Mouse (Mus musculus): Measurements from ENCODE around the gene Zfp69. TPM values are rescaled to one million over a fixed set of nuclear protein-coding genes. Genes with fewer than 3 reads are reported as not detected.

Zfp69 gene
- under 1 TPM; 0.38 to 0.48 TPM for total RNA-seq (2021)
- long read RNA-seq, experiment 1: 0 reads
- long read RNA-seq, experiment 2: 0 reads

DNA sequence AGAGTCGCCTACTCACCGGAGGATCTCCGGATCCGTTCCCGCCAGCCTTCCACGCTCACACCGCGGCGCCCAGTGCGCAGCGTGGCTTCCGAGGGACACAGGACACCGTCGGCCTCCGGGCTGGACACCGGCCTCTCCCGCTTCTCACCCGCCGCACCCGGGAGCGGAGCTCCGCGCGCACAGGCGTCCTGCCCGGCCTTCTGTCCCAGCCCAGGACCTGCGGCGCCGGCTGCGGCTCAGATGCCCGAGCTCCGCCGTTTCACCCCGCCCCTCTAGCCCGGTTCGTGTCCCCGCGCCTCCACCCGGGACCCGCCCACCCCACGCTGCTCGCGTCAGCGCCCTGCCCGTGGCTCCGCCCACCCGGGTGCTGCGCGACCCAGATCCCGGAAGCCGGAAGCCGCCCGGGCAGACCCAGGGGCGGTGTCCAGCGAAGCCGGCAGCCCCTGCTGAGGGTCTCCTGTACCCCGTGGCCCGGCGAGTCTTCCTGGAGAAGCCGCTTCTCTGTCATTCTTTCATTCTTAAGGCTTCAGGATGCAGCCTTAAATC is at the start of gene Zfp69:
TSS of gene Zfp69 (minus strand) at position 272 of the 546 bp plus-strand sequence.
- peak; percentile 94 for DNase-seq

GRCm38 (mm10) chr4:121001042-121001441 is 49.5 kb upstream of the Zfp69 start:
- DNase-seq: no peak

DNA sequence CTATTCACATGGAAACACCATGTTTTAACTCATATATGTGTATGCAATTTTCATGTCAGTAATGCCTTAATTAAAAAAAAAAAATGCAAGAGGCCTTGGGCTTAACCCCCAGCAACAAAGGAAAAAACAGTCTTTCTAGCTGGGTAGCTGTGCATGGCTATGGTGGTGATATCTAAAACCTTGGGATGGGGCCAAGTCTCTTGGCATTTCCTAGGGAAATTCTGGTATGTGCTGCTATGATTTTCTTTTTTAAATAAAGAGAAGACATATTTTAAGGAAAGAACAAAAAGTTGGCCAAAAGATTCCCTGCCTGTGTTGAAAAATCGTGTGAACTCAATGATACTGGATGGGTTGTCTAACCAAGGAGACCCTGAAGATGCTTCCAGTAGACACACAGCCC is 44.4 kb upstream of the Zfp69 start:
- DNase-seq: no peak

GRCm38 (mm10) chr4:120993025-120993424 is 41.5 kb upstream of the Zfp69 start:
- DNase-seq: no peak

- DNase-seq: no peak
Observed at GRCm38 (mm10) chr4:120992284-120992683, 40.8 kb upstream of the Zfp69 start.

DNA sequence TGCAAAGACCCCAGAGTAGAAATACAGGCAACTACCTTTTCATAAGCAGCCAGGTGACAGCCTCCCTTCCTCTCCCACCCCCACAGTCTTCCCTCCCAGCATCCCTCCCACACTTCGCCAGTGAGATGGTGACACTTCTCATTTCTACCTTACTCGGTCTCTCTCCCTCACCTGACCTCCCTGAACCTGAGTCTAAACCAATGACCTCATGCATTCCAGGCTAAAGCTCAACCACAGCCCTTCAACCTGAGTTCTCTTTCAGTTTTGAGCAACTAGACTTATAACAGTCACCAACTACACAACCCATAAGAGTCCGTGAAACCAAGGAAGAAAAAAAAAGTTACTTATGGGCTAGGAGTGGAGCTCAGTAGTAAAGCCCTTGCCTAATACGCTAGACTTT is 35.8 kb upstream of the Zfp69 start:
- no peak for DNase-seq

- DNase-seq: no peak
Observed at GRCm38 (mm10) chr4:120986446-120986845, 34.9 kb upstream of the Zfp69 start.

- no peak for DNase-seq
Observed at GRCm38 (mm10) chr4:120978221-120978620, 26.7 kb upstream of the Zfp69 start.

- no peak for DNase-seq
Observed at GRCm38 (mm10) chr4:120975428-120975734, 23.9 kb upstream of the Zfp69 start.

DNA sequence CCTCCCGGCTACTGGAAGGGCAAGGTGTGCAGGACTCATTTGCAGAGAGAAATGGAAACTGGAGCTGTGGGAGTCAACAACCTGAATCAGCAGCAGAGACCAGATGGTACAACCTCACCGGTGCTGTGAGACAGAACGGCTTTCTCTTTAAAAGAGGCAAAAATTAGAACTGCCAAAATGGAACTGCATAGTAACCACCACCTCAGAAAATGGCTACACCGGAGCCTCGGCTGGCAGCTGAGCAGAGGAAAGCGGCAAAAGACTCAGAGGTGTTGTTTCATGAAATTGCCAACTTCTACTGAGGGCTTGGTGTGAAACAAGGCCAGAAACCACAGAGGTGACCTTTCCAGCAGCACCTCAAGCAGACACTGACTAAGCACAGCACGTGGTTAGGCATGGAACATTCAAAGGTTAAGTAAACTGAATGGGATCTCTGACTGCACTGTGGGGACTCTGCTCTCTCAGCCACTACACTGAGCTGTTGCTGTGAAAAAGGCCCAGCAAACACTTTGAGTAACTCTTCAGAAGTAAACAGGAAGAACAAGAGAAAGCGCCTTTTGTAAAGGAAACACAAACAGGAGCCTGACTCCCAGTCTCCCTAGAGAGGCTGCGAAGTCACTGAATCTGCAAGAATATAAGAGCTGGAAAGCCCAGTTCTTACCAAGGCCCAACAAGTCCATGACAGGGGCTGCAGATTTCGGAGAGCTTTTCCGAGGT is 23.4 kb upstream of the Zfp69 start:
- DNase-seq: no peak

- DNase-seq: no peak
Observed at GRCm38 (mm10) chr4:120971842-120972241, 20.3 kb upstream of the Zfp69 start.

- no peak for DNase-seq
Observed at GRCm38 (mm10) chr4:120969382-120970146, 18.1 kb upstream of the Zfp69 start.

- DNase-seq: no peak
Observed at GRCm38 (mm10) chr4:120968486-120968885, 17.0 kb upstream of the Zfp69 start.

DNA sequence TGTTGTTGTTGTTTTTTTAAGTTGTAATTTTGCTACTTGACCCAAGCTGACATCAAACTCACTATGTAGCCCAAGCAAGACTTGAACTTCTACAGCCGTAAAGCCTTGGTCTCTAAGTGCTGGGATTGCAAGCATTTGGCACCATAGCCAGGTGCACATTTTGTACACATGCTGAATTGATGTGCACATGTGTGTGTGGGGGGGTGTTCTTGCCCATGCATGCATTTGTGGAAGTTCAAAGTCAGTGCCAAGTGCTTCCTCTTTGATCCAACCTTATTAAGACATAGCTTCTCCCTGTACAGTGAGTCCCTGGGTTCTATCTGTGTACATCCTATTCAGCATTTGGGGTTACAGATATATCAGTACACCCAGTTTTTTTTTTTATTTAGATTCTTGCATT is 4.1 kb upstream of the Zfp69 start:
- DNase-seq: no peak

- no peak for DNase-seq
Observed at GRCm38 (mm10) chr4:120953667-120954066, 2.2 kb upstream of the Zfp69 start.

- no peak for DNase-seq
Observed at GRCm38 (mm10) chr4:120953038-120953437, 1.5 kb upstream of the Zfp69 start.

DNA sequence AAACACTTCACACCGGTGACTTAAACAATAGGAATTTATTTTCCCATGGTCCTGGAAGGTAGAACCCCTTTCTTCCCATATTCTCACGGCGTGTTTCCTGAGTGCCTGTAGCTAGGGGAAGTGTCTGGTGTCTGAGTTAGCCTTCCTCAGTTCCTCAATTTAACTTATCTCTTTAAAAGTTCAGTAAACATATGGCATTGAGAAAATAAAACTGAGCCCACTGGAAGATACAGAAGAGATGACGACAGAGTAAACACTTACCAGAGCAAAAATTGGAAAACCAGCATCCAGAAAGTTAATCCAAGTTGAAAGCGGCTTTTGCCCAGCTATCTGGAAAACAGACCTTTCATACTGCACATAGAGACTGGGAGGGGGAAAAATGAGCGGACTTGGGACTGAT is 664 bp upstream of the Zfp69 start:
- DNase-seq: no peak

GRCm38 (mm10) chr4:120950763-120951427 is 604 bp downstream of the Zfp69 start:
- no peak for DNase-seq

- DNase-seq: peak; percentile 8
Observed at GRCm38 (mm10) chr4:120948938-120949337, 2.6 kb downstream of the Zfp69 start.

- DNase-seq: no peak
Observed at GRCm38 (mm10) chr4:120935006-120935405, 16.5 kb downstream of the Zfp69 start.

DNA sequence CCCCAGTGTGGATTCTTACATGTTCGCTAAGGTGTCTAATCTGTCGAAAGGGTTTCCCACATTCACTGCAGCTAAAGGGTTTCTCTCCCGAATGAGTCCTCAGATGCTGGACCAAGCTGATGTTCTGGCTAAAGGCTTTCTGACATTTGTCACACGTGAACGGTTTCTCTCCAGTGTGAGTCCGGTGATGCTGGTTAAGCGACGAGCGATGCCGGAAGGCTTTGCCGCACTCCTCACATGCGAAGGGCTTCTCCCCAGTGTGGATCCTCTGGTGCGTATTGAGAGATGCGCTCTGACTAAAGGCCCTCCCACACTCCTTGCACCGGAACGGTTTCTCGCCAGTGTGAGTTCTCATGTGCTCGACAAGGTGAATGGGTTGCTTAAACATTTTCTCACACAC is 20.8 kb downstream of the Zfp69 start:
- no peak for DNase-seq

DNA sequence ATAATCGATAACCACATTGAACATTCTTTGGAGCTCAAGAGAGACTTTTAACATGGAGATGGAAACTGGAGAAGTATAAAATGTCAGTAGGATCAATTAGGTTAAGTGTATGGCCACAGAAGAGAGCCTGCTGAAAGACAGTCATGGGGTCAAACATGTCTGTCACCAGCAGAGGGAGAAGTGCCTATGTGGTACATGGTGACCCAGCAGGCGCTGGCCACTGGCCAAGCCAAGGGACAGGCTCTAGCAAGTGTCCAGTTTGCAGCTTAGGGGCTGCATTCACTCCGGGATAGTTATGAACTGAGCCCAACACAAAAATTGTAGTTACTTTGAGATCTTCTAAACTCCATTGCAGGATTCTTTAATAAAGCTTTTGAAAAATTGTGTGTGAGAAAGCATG is 22.8 kb downstream of the Zfp69 start:
- no peak for DNase-seq

DNA sequence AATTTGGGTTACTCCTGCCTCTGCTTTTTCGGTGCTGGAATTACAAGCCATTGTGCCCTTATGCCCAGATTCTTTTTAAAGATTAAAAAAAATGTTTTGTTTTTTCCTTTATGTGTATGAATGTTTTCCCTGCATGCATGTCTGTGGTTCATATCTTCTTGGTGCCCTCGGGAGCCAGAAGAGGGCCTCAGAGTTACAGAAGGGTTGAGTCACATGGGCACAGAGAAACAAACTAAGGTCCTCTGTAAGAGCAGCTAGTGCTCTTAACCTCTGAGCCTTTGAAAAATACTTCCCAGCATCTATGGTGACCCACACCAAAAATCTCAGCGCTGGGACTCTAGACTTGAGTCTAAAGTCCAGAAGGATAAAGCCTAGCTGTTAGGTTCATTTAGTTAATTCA is 26.1 kb downstream of the Zfp69 start:
- peak; percentile 13 for DNase-seq

All from gastrocnemius, postnatal 25 days (tissue).